Mouse (Mus musculus): ENCODE results near the gene Klk1b9. TPM values are rescaled to one million over a fixed set of nuclear protein-coding genes. Genes with fewer than 3 reads are reported as not detected.
"Not testable (repeated sequence)": the region's sequence is repeated elsewhere in the genome, so short reads cannot be mapped to it uniquely, and the experiment has no call there.

The Klk1b9 gene
- total RNA-seq, 1 experiment = not detected

DNA sequence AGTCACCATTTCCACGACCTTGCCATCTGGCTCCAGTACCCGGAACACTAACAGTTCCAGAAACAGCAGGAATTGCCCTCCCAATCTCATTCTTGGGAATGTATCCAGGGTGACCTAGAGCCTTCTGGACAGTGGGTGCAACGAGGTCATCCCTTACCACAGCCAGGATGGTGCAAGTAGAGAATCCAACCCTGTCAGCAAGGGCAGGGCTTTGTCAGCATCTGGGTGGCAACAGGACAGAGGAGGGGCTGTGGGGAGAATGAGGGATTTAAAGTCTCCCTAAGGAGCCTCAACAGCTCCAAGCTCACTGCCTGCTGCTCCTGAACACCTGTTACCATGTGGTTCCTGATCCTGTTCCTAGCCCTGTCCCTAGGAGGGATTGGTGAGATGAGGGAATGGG is 9.4 kb upstream of the Klk1b9 start, which contains the start of gene Klk1b1:
Gene Klk1b1 (plus strand): TSS at position 301 of the 400 bp plus-strand sequence.
- H3K4me1 ChIP-seq (ENCODE audit: control insufficient read depth in 2 of 2, insufficient read depth in 2 of 2, low read length in 2 of 2, poor library complexity in 1 of 2) = no peaks in the 10 kb centered on the region
- no peak for DNase-seq (ENCODE audit: low read depth, low spot score)
- in situ Hi-C loops (cut with MboI; ENCODE audit: low sequenced_read_pairs in 2 of 2, unreplicated experiment in 2 of 2) = loop anchor here in 1 of 2 experiments (10.0 to 25.0 kb wide), 2 partner anchors 128 to 246 kb away; partner anchors contain the start of genes Klk1b4 and Klk1b5
- H3K27ac ChIP-seq (ENCODE audit: insufficient read depth, low read depth, low read length, poor library complexity, severe bottlenecking) = no peak within 1 kb of the TSS
- no peak within 1 kb of the TSS for H3K4me3 ChIP-seq (ENCODE audit: insufficient read depth in 1 of 2, low read depth in 1 of 2, low read length in 2 of 2, poor library complexity in 1 of 2, severe bottlenecking in 1 of 2)
- H3K36me3 ChIP-seq (ENCODE audit: control insufficient read depth, insufficient read depth, low read length, poor library complexity, severe bottlenecking) = no peaks in the 10 kb centered on the region
- no peaks in the 10 kb centered on the region for H3K9me3 ChIP-seq (ENCODE audit: control insufficient read depth, insufficient read depth, low read depth, low read length)
- H3K9ac ChIP-seq (ENCODE audit: insufficient read depth, low read depth, low read length, poor library complexity, severe bottlenecking) = no peak within 1 kb of the TSS
- TF ChIP-seq ZNF384 (IDR thresholded peaks at IDR 0.05; ENCODE audit: low read depth, low read length) (no peak), ZC3H11A (IDR thresholded peaks at IDR 0.05; ENCODE audit: borderline replicate concordance, low read depth, low read length) (no peak), CHD2 (IDR thresholded peaks at IDR 0.05; ENCODE audit: low read depth, low read length) (no peak), HCFC1 (IDR thresholded peaks at IDR 0.05; ENCODE audit: borderline replicate concordance, insufficient read depth, low read length) (no peak), MAFK (IDR thresholded peaks at IDR 0.05; ENCODE audit: insufficient read depth, low read depth, low read length) (no peak)

DNA sequence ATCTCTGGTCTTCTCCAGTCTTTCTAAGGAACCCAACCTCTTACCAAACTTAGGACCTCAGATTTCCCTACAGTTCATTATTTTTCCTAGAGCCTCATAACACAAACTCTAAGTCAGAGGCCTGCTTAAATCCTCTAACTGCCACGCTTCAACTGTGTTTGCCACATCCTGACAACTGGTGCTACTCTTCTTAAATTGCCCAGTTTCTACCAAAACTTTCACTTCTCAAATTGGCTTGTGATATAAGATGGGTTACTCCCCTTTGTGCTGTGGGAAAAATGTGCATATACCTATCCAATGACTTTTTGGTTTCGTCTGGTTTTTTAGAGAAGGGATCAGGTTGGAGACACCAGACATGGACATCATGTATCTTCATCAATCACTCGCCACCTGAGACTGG is 8.8 kb upstream of the Klk1b9 start:
- in situ Hi-C loops (cut with MboI; ENCODE audit: low sequenced_read_pairs in 2 of 2, unreplicated experiment in 2 of 2) = loop anchor here in 1 of 2 experiments (10.0 to 25.0 kb wide), 2 partner anchors 128 to 245 kb away; partner anchors contain the start of genes Klk1b4 and Klk1b5
- H3K9ac ChIP-seq (ENCODE audit: insufficient read depth, low read depth, low read length, poor library complexity, severe bottlenecking) = no peak overlapping the region
- no peaks in the 10 kb centered on the region for H3K4me1 ChIP-seq (ENCODE audit: control insufficient read depth in 2 of 2, insufficient read depth in 2 of 2, low read length in 2 of 2, poor library complexity in 1 of 2)
- no peak for DNase-seq (ENCODE audit: low read depth, low spot score)
- H3K4me3 ChIP-seq (ENCODE audit: insufficient read depth in 1 of 2, low read depth in 1 of 2, low read length in 2 of 2, poor library complexity in 1 of 2, severe bottlenecking in 1 of 2) = no peak overlapping the region
- H3K27ac ChIP-seq (ENCODE audit: insufficient read depth, low read depth, low read length, poor library complexity, severe bottlenecking) = no peak overlapping the region
- TF ChIP-seq MAFK (IDR thresholded peaks at IDR 0.05; ENCODE audit: insufficient read depth, low read depth, low read length) (no peak), ZC3H11A (IDR thresholded peaks at IDR 0.05; ENCODE audit: borderline replicate concordance, low read depth, low read length) (no peak), ZNF384 (IDR thresholded peaks at IDR 0.05; ENCODE audit: low read depth, low read length) (no peak), HCFC1 (IDR thresholded peaks at IDR 0.05; ENCODE audit: borderline replicate concordance, insufficient read depth, low read length) (no peak), CHD2 (IDR thresholded peaks at IDR 0.05; ENCODE audit: low read depth, low read length) (no peak)
- H3K36me3 ChIP-seq (ENCODE audit: control insufficient read depth, insufficient read depth, low read length, poor library complexity, severe bottlenecking) = no peaks in the 10 kb centered on the region
- H3K9me3 ChIP-seq (ENCODE audit: control insufficient read depth, insufficient read depth, low read depth, low read length) = no peaks in the 10 kb centered on the region

DNA sequence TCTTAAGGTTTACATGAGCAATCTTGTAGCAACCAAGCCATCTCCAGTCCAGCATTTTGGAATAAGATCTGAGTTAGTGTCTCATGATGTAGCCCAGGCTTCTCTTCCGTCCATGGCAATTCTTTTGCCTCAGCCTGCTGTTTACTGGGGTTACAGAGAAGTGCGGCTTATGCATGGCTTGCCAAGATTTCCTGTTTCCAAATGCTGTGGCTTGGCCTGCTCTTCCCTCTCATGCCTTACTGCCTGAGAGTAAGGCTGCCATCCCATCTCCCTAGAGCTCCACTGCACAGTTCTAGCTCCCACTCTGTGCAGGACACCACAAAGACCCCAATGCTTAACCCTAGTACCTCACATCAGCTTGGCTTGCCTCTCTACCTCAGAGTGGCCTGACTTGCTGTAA is 8.2 kb upstream of the Klk1b9 start:
- no peak overlapping the region for H3K4me3 ChIP-seq (ENCODE audit: insufficient read depth in 1 of 2, low read depth in 1 of 2, low read length in 2 of 2, poor library complexity in 1 of 2, severe bottlenecking in 1 of 2)
- no peak for DNase-seq (ENCODE audit: low read depth, low spot score)
- H3K9ac ChIP-seq (ENCODE audit: insufficient read depth, low read depth, low read length, poor library complexity, severe bottlenecking) = no peak overlapping the region
- TF ChIP-seq MAFK (IDR thresholded peaks at IDR 0.05; ENCODE audit: insufficient read depth, low read depth, low read length) (no peak), ZNF384 (IDR thresholded peaks at IDR 0.05; ENCODE audit: low read depth, low read length) (no peak), ZC3H11A (IDR thresholded peaks at IDR 0.05; ENCODE audit: borderline replicate concordance, low read depth, low read length) (no peak), CHD2 (IDR thresholded peaks at IDR 0.05; ENCODE audit: low read depth, low read length) (no peak), HCFC1 (IDR thresholded peaks at IDR 0.05; ENCODE audit: borderline replicate concordance, insufficient read depth, low read length) (no peak)
- H3K36me3 ChIP-seq (ENCODE audit: control insufficient read depth, insufficient read depth, low read length, poor library complexity, severe bottlenecking) = no peaks in the 10 kb centered on the region
- in situ Hi-C loops (cut with MboI; ENCODE audit: low sequenced_read_pairs in 2 of 2, unreplicated experiment in 2 of 2) = loop anchor here in 1 of 2 experiments (10.0 to 25.0 kb wide), 2 partner anchors 127 to 245 kb away; partner anchors contain the start of genes Klk1b4 and Klk1b5
- H3K4me1 ChIP-seq (ENCODE audit: control insufficient read depth in 2 of 2, insufficient read depth in 2 of 2, low read length in 2 of 2, poor library complexity in 1 of 2) = no peaks in the 10 kb centered on the region
- no peak overlapping the region for H3K27ac ChIP-seq (ENCODE audit: insufficient read depth, low read depth, low read length, poor library complexity, severe bottlenecking)
- H3K9me3 ChIP-seq (ENCODE audit: control insufficient read depth, insufficient read depth, low read depth, low read length) = no peaks in the 10 kb centered on the region

DNA sequence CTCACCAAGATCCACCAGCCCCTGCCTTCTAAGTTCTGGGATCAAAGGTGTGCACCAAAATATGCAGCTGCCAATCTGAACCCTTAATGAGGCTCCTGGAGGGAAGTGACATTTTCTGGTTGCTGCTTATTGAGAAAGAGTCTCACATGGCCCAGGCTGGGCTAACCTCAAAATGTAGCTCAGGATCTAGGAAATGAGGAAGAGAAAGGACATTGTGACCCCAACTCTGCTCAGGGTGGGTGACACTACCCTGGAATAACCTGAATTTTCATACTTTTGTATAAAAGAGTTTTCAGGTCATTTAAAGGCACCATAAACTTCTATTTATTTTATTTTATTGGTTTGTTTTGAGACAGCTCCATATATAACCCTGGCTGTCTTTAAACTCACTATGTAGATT is 9.8 kb downstream of the Klk1b9 start:
- Histone ChIP-seq H3K27ac (ENCODE audit: insufficient read depth, low read depth, low read length, poor library complexity, severe bottlenecking) (no peak overlapping the region), H3K9me3 (ENCODE audit: control insufficient read depth, insufficient read depth, low read depth, low read length) (no peaks in the 10 kb centered on the region), H3K9ac (ENCODE audit: insufficient read depth, low read depth, low read length, poor library complexity, severe bottlenecking) (no peak overlapping the region), H3K4me1 (ENCODE audit: control insufficient read depth in 2 of 2, insufficient read depth in 2 of 2, low read length in 2 of 2, poor library complexity in 1 of 2) (peaks cover 0 to 2% of the 10 kb centered on the region in 2 experiments; a peak in 1 of 4 replicates), H3K4me3 (ENCODE audit: insufficient read depth in 1 of 2, low read depth in 1 of 2, low read length in 2 of 2, poor library complexity in 1 of 2, severe bottlenecking in 1 of 2) (no peak overlapping the region), H3K36me3 (ENCODE audit: control insufficient read depth, insufficient read depth, low read length, poor library complexity, severe bottlenecking) (no peaks in the 10 kb centered on the region)
- TF ChIP-seq ZNF384 (IDR thresholded peaks at IDR 0.05; ENCODE audit: low read depth, low read length) = no peak
- in situ Hi-C loops (cut with MboI; ENCODE audit: low sequenced_read_pairs in 2 of 2, unreplicated experiment in 2 of 2) = no loop called here
- no peak for DNase-seq (ENCODE audit: low read depth, low spot score)

DNA sequence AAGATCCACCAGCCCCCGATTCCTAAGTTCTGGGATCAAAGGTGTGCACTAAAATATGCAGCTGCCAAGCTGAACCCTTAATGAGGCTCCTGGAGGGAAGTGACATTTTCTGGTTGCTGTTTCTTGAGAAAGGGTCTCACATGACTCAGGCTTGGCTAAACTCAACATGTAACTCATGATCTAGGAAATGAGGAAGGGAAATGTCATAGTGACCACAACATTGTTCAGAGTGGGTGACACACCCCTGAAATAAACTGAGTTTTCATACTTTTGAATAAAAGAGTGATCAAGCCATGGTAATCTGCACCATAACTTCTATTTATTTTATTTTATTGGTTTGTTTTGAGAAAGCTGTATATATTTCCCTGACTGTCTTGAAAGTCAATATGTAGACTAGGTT is 19.0 kb downstream of the Klk1b9 start:
- H3K36me3 ChIP-seq (ENCODE audit: control insufficient read depth, insufficient read depth, low read length, poor library complexity, severe bottlenecking); H3K9me3 ChIP-seq (ENCODE audit: control insufficient read depth, insufficient read depth, low read depth, low read length); H3K27ac ChIP-seq (ENCODE audit: insufficient read depth, low read depth, low read length, poor library complexity, severe bottlenecking); in situ Hi-C loops (cut with MboI; ENCODE audit: low sequenced_read_pairs in 2 of 2, unreplicated experiment in 2 of 2); H3K9ac ChIP-seq (ENCODE audit: insufficient read depth, low read depth, low read length, poor library complexity, severe bottlenecking); DNase-seq (ENCODE audit: low read depth, low spot score); H3K4me1 ChIP-seq (ENCODE audit: control insufficient read depth in 2 of 2, insufficient read depth in 2 of 2, low read length in 2 of 2, poor library complexity in 1 of 2); H3K4me3 ChIP-seq (ENCODE audit: insufficient read depth in 1 of 2, low read depth in 1 of 2, low read length in 2 of 2, poor library complexity in 1 of 2, severe bottlenecking in 1 of 2): not testable (repeated sequence)

DNA sequence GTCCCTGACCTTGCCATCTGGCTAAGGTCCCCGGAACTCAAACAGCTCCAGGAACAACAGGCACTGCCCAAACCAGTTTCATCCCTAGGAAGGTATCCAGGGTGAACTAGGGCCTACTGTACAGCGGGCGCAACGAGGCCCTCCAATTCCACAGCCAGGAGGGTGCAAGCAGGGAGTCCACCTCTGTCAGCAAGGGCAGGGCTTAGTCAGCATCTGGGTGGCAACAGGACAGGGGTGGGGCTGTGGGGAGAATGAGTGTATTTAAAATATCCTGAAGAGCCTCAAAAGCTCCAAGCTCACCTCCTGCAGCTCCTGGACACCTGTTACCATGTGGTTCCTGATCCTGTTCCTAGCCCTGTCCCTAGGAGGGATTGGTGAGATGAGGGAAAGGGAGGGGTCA is 19.7 kb downstream of the Klk1b9 start, which contains the start of gene Klk1b11:
Gene Klk1b11 (plus strand): TSS at position 301 of the 400 bp plus-strand sequence.
- H3K4me1 ChIP-seq (ENCODE audit: control insufficient read depth in 2 of 2, insufficient read depth in 2 of 2, low read length in 2 of 2, poor library complexity in 1 of 2); H3K27ac ChIP-seq (ENCODE audit: insufficient read depth, low read depth, low read length, poor library complexity, severe bottlenecking); DNase-seq (ENCODE audit: low read depth, low spot score); H3K9ac ChIP-seq (ENCODE audit: insufficient read depth, low read depth, low read length, poor library complexity, severe bottlenecking); H3K4me3 ChIP-seq (ENCODE audit: insufficient read depth in 1 of 2, low read depth in 1 of 2, low read length in 2 of 2, poor library complexity in 1 of 2, severe bottlenecking in 1 of 2); in situ Hi-C loops (cut with MboI; ENCODE audit: low sequenced_read_pairs in 2 of 2, unreplicated experiment in 2 of 2); H3K9me3 ChIP-seq (ENCODE audit: control insufficient read depth, insufficient read depth, low read depth, low read length); H3K36me3 ChIP-seq (ENCODE audit: control insufficient read depth, insufficient read depth, low read length, poor library complexity, severe bottlenecking): not testable (repeated sequence)

All from ES-E14 (cell line).